Mouse (Mus musculus): ENCODE results near the gene Pappa2.

- no peak for TF ChIP-seq EP300 (IDR thresholded peaks at IDR 0.05; ENCODE audit: low read depth)
- no peak for TF ChIP-seq CTCF (IDR thresholded peaks at IDR 0.05; ENCODE audit: low read depth)
Measured at GRCm38 (mm10) chr1:158875487-158875886, 104.8 kb downstream of the Pappa2 start.

Measured in liver, embryonic 14.5 days (tissue).